Mouse (Mus musculus) CH12.LX (cell line): ENCODE results near the gene Gm49388.

ENCODE experiments used
- CTCF ChIP-seq, 2 experiments: IDR thresholded peaks in 1 of 2; conservative IDR thresholded peaks in 1 of 2; 2 replicates each; pipeline ENCODE4 v1.5.1; 2011 to 2012; ENCODE audit warnings: low read depth in 2 of 2, low read length in 2 of 2, improper control_type of control experiment in 1 of 2, inconsistent platforms in 1 of 2, mild to moderate bottlenecking in 1 of 2, moderate library complexity in 1 of 2
- MAX ChIP-seq: IDR thresholded peaks from 2 replicates; pipeline ENCODE4 v1.6.1; 2011; ENCODE audit warnings: low read length, improper control_type of control experiment
- POLR2A ChIP-seq: IDR thresholded peaks from 2 replicates; pipeline ENCODE4 v1.6.1; 2011; ENCODE audit warnings: low read depth, mild to moderate bottlenecking, improper control_type of control experiment, low read length
- ZC3H11A ChIP-seq: IDR thresholded peaks from 2 replicates; pipeline ENCODE4 v1.6.1; 2012; ENCODE audit warnings: low read depth, mild to moderate bottlenecking, inconsistent platforms, low read length, improper control_type of control experiment

DNA sequence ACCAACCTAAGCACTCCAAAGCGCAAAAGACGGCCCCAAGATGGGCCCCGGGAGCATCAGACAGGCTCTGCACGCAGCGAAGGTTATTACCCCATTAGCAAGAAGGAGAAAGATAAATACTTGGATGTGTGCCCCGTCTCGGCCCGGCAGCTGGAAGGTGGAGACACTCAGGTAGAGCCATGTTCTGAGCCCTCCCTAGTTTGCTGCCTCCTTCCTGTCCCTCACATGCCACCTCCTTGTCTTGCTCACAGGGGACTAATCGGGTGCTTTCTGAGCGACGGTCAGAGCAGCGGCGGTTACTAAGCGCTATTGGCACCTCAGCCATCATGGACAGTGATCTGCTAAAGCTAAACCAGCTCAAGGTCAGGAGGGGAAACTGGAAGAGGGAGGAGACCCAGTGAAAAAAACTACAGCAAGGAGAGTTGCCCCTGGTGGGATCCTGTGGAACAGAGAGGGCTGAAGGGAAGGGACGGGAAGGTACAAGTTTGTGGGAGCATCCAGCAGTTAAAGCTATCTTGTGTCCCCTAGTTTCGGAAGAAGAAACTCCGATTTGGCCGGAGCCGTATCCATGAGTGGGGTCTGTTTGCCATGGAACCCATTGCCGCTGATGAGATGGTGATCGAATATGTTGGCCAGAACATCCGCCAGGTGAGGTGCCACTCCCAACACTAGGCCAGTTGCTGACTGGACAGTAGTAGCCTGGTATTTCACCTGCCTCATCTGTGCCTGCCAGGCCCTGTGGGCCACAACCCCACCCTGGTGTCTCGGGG, 11.9 kb downstream of the Gm49388 start:
- TF ChIP-seq MAX, result no peak
- no peak for TF ChIP-seq CTCF (conservative IDR thresholded peaks at IDR 0.05 in 1 of 2, IDR thresholded peaks at IDR 0.05 in 1 of 2; ENCODE audit: low read depth in 2 of 2, low read length in 2 of 2)
- no peak for TF ChIP-seq POLR2A
- TF ChIP-seq ZC3H11A, result no peak
